Mouse (Mus musculus): ENCODE measurements around the gene Dlg2. TPM values are rescaled to one million over a fixed set of nuclear protein-coding genes. Genes with fewer than 3 reads are reported as not detected.
A peak's percentile ranks its signal among the peaks of the same experiment; 100 is the strongest.

Gene Dlg2
- total RNA-seq, 2 experiments from 2014 or later: 1.9 to 3.4 TPM

DNA sequence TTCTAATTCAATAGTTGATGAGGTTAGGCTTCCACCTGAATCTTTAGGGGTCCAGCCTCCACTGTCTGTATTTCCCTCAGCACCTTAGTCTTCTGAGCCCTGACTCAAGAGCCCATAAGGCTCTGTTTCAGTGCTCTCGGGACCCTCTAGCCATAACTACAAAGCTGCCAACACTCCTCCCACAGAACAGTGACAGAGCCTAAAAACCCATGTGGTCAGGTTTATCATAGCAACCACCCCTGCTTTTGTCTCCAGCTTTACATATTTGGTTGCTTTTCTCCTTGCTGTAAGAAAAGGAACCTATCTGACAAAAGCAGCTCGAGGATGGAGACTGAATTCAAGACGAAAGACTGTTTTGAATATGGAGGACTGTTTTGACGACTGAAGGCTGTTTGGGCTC lies 765.2 kb downstream of the Dlg2 start:
- no peak for DNase-seq
- intact Hi-C loops (cut with DNase I): no loop called here

DNA sequence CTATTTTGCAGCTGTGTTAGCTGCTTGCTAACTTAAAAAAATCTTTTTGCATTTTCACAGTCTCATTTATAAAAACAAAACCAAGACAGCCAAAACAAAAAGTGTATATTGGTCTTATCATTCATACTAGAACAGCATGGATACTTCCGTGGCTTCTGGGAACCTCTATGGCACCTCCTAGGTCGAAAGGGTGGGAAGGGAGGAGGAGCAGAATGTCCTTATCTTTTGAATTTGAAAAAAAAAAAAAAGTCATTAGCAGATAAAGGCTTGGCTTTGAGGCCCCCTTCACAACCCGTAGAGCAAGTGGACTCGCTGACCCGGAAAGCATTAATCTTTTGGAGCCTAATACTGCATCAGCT lies 785.2 kb downstream of the Dlg2 start:
- intact Hi-C loops (cut with DNase I): no loop called here
- no peak for DNase-seq

DNA sequence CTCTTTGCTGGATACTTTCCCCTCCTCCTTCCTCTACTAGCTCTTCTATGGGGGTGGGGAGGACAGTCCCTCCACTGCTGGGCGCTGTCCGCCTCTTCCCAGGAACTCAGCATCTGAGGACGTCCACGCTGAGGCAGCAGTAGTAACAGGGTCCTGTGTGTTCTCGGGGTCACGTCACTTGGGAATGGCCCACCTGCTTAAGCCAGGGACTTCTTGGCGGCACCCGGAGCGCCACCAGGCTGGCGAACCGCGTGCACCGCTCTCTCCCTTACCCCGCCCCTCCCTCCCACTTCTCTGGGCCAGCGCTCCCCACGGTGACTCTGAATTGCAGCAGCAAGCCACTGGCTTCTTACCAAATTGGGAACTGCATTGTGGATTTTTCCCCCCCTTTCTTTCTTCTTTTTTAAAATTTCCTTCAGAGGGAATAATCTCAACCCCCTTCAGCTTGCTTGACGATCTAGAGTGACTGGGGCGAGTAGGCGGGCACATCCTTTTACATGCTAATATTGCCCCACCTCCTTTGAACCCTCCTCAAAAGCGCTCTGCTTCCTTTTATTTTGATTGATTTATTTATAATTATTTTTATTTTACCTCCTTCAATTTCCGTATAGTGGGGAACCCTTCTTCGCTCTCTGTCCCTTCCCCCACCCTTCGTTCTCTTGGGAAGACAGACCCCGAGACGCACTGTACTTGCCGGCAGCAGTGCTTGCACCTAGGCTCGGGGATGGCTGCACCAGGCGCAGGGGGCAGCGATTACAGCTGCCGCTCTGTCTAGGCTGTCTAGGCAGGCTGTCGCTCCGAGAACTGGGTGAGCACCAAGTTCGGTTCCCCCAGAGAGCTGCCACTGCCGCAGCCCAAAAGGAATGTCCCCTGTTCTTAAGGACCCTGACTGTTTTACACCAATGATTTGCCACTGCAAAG lies 785.8 kb downstream of the Dlg2 start:
- DNase-seq: no peak
- intact Hi-C loops (cut with DNase I): no loop called here

DNA sequence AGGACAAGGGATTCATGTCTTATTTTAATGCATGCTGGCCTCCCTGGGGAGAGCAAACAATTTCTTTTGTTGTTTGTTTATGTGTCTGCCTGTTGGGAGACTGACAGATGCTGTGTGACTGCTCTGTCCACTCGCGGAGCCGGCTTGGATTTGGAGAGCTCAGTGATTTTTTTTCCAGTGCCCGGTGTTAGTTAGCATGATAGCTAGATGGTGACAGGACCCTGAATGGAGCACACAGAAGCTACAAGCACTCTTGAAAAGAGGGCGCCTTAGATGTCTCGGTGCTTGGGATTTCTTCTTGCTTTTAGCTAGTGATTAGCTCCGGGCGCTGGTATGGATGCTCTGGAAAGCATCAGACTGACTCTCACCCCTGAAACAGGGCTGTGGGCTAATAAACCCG lies 786.5 kb downstream of the Dlg2 start:
- DNase-seq: no peak
- intact Hi-C loops (cut with DNase I): no loop called here

DNA sequence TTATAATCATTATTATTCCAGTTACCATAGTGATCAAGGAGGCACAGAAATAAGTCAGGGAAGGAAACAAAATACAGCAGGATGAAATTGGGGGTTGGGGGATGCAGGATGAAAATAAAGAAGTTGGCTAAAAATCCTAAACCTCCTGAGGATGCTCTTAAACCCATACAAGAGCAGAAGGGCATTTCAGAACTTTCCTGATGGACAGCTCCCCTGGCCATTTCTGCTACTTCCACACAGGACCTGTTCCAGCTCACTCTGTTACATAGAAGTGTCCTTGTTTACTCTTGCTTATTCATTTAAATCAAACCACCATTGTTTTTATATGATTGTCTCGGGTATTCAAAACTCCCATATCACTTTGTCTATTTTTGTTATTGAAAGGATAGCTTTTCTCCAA lies 791.3 kb downstream of the Dlg2 start:
- intact Hi-C loops (cut with DNase I): no loop called here

DNA sequence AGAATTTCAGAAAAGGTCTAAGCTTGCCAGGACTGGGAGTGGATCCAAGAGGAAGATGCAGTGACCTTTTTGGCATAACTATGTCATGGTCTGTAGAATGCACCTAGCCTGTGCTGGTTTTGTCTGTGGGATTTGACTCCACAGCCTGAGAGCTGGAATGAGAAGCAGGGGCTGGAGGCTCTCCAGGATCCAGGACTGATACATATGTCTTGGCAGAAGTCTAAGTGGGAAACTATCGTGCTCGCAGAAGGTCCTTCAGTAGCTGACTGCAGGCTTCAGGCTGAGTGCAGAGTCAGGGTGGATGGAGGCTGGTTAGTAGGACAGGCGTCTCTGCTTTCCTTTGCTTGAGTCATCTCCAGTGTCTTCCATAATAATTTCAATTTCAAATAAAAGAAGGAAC lies 807.7 kb downstream of the Dlg2 start:
- no peak for DNase-seq
- intact Hi-C loops (cut with DNase I): no loop called here

More for the DNA sequence above, 791.3 kb downstream of the Dlg2 start:
- DNase-seq: peak; percentile 29 to 53

DNA sequence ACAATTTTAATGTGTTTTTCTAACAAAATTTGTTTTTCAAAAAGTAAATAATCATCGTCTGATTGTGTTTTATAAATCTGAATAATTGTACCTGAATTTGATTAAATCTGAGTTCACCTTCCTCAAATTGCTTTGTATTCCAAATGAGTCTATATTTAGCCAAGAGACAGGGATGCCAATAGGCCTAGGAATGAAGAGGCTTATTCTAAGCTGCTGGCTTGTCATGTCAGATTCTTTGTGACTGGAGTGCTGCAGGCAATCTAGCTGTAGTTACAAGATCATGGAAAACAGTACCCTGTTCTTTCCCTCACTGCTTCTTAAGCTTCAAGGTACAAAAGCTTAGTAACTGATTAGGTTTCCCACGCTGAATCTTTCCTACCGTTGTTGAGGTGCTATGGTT lies 811.9 kb downstream of the Dlg2 start:
- intact Hi-C loops (cut with DNase I): no loop called here
- DNase-seq: no peak

DNA sequence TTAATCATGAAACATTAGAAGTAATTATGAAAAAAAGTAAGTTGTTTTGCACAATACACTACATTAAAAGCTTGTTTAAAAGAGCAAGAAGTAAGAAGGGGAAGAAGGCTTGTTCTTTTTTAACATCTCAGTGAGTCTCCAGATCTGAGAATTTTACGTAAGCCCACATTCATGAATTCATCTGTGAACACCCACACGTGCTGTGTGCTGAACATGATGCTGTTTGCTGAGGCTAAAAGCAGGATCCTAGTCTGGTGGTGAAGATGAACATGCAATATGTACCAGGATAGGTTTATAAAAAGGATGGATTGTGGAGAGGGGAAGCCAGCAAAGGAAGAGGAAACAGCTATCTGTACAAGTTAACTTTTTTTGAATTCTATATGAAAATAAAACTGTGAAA lies 819.7 kb downstream of the Dlg2 start:
- no peak for DNase-seq
- intact Hi-C loops (cut with DNase I): no loop called here

DNA sequence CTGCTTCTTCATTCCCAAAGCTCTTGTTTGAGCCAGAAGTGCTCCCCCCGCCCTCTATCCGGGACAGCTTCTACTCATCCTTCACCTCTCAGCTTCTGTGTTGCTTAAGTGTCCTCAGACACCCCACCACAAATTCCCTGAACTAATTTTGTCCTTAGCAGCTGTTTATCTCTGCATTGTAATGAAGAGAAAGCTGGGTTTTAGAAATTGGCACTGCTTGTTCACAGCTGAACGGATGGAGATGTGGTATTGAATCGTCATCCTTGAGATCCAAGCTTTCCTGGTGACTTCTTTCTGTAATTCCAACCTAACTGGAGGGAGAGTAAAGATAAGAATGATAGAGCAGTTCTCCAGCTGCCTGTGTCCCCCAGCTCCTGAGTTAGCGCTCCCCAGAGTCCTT lies 834.7 kb downstream of the Dlg2 start:
- no peak for DNase-seq
- intact Hi-C loops (cut with DNase I): no loop called here

DNA sequence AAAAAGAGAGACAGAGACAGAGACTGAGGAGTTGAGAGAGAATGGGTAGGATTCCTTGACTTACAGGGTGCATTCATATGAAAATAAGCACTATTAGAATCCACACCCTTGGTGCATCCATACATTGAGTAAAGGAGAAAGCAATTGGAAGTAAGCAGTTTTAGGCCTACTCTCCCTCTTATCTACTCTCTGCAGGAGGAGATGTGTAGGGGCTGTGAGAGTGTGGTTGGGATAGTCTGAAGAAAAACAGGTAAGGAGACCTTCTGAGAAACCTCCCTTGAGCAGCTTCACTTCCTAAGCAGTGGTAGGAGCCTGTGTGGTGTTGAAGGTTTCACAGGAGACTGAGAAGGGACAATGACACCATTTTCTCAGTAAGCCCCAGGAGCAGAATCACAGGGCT lies 868.6 kb downstream of the Dlg2 start:
- intact Hi-C loops (cut with DNase I): no loop called here
- DNase-seq: no peak

DNA sequence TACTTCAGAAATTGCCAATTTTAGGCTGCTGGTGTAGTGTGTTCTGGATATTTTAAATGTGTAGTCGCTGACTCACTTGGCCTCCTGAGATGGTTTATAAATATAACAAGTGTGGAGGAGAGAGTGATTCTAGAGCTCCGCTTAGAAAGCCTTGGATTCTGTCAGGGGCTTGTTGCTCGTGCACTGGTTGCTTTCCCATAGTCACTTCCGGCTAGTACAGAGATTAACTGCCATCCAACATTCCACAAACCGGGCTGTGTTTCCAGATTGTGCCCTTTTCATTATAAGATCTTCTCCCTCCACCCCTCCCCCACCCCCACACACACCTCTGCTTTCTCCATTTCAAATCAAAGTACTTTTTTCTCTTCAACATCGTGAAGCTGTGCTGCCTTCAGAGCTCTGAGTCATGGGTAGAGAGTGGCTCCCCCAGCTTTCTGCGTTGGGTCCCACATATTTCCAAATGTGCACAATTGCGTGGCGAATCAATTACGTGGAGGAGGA lies 893.4 kb downstream of the Dlg2 start:
- intact Hi-C loops (cut with DNase I): no loop called here
- DNase-seq: peak; percentile 1

DNA sequence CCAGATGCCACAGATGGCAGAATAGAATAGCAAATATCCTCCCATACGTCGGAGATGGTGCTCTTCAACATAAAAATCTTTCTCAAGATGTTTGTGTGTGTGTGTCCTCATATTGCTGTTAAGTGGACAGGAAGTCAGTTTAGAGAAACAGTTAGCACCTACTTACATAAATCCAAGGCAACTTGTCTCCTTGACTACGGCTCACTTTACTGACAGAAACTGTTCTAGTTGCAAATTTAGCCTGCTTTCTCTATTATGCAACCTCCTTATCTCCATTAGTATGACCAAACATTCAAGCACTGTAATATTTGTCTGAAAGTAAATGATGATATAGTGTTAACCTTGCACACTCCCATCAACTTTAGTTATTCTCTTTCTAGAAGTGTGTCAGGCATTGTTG lies 905.8 kb downstream of the Dlg2 start:
- intact Hi-C loops (cut with DNase I): no loop called here
- DNase-seq: no peak

DNA sequence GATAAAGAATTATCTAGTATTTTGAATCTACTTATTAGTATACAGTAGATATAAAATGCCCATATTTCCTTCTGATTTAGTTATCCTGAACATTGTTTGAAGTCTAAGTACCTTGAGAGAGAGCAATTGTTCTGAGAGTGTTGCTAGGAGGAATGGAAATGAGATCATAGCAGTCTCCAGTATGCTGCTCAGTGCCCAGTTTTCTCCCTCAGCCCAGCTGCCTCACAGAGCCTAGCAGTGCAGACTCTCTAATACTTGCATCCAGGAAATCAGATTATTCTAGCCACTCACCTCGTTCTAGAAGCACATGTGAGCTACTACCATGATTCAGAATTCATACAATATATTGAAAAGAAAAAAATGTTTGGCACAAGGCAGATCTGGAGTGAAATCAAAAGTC lies 907.4 kb downstream of the Dlg2 start:
- DNase-seq: no peak
- intact Hi-C loops (cut with DNase I): no loop called here

DNA sequence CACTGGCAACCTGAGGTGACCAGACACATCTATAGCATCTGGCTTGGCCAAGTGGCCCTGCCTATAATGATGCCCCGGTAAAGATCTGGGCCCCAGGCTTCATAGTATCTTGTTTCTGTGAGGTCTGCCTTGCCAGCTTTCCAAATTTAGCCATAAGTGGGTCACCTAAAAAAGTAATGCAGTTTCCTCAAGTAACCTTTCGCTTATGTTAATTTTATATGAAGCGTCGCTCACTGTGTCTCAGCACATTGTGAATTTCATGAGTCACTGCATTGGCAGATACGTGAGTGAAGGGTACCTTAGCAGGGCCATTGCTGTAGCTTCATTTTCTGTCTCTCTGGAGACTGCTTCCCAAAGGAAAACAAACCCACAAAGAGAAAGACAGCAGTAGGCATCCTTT lies 912.8 kb downstream of the Dlg2 start:
- intact Hi-C loops (cut with DNase I): no loop called here

DNA sequence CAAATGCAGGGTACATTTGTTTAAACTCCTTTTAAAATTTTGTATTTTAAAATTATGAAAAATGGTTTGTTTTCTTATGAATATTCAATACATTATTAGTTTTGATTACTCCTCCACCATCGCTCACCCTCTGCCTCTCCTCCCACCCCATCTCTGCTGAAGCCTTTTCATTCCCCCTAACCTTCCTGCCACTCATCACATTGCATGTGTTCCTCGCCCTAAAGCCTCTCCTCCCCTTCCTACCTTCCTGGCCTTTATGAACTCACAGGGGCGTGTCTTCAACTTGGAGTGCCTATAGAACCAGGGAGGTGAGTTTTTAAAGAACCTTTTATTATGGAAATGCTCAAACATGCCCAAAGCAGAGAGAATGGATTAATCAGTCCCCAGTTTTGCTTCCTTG lies 921.4 kb downstream of the Dlg2 start:
- intact Hi-C loops (cut with DNase I): no loop called here
- DNase-seq: no peak

More for the DNA sequence above, 912.8 kb downstream of the Dlg2 start:
- no peak for DNase-seq

DNA sequence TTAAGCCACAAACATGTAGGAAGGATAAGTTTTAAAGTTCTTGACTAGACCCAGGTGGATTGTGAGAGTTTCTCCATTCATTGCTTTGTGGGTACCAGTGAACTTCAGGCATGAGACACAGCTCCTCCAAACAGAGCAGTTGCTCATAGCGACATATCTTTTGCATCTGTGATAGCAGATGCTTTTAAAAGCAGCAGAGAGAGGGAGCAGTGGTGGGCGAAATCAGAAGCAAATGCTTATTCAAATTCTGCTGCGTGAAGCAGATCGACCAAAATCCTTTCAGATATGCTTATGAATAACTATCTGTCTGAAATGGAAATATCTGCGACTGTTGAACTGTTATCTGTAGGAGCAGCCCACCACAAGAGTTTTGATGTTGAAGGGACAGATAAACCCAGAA lies 935.6 kb downstream of the Dlg2 start:
- no peak for DNase-seq
- intact Hi-C loops (cut with DNase I): no loop called here

DNA sequence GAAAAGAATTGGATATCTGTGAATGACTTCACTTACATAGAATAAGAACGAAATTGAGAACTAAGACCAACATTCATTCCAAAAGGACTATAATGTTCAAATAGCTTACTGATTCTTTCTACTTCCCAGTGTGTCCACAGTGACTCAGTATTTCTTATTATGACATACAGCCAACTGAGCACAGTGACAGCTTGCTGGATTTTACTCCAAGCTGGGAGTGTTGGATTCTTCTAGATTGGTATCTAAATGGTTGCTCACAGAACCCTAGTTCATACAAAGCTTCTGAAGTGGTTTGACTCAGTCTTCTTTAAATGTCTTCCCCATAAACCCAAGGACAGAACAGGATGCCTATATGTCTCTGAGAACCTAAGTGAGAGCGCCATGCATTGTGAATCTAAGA lies 937.7 kb downstream of the Dlg2 start:
- no peak for DNase-seq
- intact Hi-C loops (cut with DNase I): no loop called here

DNA sequence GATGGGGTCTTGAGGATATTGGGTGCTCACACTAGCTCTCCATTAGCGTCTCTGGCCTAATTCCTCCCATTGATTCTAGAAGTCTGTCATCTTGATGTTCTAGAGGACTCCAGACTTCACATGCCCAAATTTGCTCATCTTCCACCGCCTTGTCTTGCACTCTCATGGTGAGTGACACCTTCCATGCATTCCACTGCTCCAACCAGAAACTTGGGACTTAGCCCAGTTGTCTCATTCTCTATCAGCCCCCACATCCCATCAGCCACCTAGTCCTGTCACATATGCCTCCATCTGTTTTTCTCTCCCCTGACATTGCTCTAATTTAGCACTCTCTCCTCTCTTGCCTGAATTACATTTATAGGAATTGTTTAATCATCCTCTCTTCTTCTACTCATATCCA lies 938.3 kb downstream of the Dlg2 start:
- intact Hi-C loops (cut with DNase I): no loop called here
- no peak for DNase-seq

DNA sequence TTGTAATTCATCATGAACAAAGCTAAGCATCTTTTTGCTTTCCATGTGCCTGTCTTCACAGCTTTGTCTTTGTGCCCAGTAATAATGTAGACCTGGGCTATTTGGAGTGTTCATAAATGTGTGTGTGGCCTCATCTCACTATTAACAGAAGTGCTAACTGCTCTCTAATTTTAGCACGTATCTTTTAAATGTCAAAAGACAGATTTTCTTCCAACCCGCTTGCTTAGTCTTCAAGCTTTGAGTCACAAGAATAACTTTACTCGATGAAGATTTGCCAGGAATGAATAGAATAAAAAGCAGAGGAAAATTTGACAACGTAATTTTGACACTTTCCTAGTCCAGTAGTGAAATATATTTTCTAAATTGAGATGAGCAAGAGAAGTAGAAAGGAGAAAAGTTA lies 943.7 kb downstream of the Dlg2 start:
- DNase-seq: no peak
- intact Hi-C loops (cut with DNase I): no loop called here

DNA sequence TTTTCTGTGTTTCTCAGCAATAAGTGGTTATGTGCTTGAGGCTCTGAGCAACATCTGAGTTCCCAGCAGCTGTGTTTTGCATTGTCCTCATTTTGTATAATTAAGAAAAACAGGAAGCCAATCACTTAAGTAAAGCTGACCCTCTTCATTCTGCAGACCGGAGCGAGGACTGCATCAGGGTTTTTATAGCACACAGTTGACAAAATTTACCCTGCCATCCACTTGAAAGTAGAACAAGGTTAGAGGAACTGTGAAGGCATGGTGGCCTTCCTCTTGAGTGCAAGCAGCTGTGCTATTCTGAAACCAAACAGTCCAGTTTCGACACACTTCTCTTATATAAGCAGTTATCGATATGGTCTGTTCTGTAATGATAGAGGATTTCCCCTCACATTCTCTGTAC lies 947.3 kb downstream of the Dlg2 start:
- intact Hi-C loops (cut with DNase I): no loop called here

DNA sequence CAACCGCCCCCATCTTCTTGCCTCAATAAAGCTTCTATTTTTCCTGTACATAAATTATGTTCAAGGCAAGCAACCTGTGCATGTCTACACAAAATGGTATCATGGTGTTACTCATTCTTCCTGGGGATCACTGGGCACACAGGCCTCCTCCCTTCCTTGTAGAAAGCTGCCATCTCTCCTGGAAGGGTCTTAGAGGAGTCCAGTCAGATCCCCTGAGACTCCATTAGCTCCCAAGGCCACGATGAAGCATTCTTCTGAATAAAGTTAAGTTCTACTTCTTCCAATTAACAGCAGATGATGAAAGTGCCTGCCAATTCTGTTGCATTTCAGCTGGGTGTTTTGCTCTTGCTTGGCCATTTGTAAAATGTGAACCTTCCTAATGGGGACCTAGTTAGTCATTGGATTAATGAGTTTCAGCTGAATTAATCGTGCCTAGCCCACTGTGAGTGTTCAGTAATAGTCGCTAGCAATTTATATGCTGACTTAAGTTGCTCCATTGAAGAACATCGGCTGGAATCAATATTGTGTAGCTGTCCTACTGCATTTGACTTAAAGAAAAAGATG lies 953.3 kb downstream of the Dlg2 start:
- no peak for DNase-seq
- intact Hi-C loops (cut with DNase I): no loop called here

More for the DNA sequence above, 947.3 kb downstream of the Dlg2 start:
- no peak for DNase-seq

DNA sequence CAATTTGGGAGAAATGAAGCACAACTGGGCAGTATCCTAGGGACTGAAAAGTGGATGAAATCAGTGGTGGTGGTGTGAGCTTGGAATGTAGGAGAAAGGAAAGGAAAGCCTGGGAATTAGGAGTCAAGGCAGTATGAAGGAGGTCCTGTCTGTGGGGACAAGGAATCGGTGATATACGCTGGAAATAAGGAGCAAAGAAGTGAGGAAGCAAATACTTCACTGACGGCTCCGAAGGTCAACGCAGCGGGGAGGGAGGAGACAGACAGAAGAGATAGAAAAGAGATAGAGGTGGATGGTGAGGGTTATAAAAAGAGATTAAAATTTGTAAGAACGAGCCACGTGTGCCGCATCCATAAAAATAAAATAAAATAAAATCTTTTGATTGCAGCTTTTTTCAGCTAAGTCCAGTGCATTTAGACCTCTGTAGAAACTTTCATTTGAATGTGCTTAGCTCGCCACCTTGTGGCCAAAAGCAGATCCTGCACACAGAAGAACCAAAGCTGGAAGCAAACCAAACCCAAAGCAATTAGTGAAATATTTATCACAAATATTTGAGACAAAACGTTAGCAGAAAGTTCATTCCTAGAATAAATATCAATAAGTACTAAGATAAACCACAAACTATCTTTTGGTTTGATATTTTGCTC lies 955.2 kb downstream of the Dlg2 start:
- intact Hi-C loops (cut with DNase I): no loop called here
- peak; percentile 23 to 52 for DNase-seq

All from heart, postnatal 10 days (tissue).